Mouse (Mus musculus): ENCODE data around the gene Mical2.

The Mical2 gene

DNA sequence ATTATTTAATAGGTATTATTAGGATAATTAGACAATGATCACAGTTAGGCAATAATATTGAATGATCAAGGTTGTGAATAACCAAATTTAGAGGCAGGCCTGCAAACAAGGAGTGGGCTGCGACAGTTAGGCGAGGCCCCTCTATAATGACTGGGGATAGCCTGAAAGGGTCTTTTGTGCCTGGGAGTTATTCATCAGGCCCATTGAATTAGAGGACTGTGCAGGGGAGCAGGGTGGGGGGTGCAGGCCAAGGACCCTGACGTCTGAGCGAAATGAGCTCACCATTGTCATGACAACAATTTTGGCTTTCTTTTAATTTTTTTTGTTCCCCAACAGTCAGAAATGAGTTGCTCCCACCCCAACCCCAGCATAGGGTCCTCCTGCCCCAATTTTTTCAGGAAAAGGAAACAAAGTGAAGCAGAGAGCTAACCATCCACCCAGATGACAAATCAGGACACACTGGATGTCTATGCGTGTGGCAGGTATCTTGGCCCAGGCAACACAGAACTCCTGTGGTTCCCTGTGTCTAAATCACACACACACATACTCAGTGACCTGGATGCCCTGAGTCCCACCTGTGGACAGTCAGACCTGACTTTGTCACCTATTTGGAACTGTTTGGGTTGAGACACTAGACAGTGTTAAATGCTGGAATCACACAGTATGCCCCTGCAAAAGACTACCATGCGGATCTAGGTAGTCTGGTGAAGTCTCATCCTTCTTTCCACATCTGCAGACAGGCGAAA is 173.9 kb downstream of the Mical2 start:
- DNase-seq (ENCODE audit: low spot score in 2 of 2) = no peak

DNA sequence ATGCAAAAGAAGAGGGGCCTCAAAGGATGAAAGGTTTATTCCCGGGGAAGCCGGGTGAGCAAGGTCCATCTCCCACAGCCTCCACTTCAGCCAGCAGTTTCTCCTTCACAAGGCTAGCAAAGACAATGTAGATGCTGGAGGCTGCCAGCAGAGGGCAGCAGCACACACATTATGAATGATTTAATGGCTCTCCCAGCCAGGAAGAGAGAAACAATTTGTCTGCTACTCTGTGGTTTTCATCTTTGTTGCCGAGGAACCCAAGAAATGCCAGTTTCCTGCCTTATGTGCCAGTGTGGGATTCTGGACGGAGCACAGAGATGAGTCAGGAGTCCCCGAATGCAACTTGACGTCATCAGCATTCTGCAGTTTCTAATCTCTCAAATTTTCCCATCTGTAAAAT is 174.5 kb downstream of the Mical2 start:
- peak; percentile 46 to 51 for DNase-seq (ENCODE audit: low spot score in 2 of 2)

DNA sequence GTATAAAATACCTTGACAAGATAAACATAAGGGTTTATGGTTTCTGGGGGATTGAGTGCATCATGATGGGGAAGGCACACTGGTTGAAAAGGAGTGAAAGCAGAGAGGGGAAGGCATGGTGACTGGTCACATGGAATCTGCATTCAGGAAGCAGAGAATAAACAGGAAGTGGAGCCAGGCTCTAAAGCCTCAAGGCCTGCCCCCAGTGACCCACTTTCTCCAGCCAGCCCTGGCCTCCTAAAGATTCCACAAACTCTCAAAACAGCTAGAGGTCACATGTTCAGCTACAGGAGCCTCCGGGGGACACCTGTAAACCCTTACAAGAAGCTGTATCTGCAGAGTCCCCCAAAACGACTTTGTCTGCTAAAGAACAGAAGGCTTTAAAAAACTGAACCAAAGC is 179.4 kb downstream of the Mical2 start:
- DNase-seq (ENCODE audit: low spot score in 2 of 2) = no peak

DNA sequence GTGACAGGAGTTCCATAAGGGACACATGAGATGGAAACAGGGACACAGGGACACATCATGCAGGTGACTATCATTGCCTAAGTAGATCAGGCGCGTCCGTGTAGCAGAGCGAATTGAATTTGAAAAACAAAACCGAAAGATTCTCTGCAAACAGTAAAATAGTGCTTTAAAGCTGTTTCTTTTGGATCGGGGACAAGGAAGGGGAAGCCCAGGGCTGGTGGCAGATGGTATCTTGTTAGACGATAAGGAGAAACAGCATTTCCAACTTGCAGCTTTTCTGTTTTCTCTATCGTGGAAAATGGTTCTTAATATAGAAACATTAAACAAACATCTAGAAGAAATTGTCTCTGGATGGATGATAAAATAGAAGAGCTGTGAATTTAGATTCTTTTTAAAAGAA is 179.9 kb downstream of the Mical2 start:
- DNase-seq (ENCODE audit: low spot score in 2 of 2) = no peak

DNA sequence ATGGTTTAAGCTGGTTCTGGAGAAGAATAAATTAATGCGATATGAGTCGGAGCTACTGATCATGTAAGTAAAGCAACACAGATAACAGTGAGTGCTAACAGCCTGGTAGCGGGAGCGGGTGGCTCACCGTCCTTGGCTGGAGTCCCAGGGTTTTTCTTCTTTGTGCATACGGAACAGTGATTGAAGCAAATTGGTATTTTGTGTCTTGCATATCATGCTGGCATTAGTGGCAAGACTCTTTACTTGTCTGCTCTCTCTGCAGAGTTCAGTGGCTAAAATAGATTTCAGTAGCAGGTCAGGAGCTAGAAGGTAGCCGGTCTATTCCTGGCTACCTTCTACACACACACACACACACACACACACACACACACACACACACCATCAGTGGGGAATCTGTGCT is 181.9 kb downstream of the Mical2 start:
- DNase-seq (ENCODE audit: low spot score in 2 of 2) = no peak

DNA sequence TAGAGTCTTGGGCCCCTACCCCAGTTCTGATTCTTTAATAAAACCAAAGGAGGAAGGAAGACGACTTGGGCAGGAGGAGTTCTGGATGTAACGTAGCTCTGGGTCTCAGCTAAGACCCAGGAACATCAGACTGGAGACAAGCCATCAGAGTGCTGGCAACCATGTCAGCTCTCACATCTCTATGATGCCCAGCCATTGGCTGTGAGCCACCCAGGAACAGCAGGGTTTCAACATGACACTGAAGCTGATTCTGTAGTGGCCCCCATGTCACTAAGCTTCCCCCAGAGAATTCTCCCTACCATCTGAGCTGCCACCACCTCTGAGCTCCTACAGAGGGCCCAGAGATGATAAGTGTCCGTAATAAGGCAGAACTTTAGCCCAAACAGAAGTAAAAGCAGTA is 184.3 kb downstream of the Mical2 start:
- DNase-seq (ENCODE audit: low spot score in 2 of 2) = no peak

DNA sequence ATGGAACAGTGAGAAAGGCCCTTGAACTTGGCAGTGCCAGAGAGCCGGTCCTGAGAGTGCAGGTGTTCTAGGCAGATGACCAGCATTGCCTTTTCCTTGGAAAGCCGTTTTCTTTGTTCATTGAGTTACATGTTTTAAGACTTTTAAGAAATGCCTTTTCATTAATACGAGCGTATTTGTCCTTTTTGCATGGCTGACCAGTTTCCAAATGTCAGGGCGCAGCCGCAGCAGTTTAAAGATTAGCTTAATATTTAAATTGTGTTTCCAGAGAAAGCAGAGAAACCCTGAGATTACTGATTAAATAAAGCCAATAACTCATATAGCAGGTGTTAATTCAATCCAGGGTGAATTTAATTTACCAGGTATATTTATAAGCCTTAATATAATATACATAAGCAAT is 187.6 kb downstream of the Mical2 start:
- no peak for DNase-seq (ENCODE audit: low spot score in 2 of 2)

DNA sequence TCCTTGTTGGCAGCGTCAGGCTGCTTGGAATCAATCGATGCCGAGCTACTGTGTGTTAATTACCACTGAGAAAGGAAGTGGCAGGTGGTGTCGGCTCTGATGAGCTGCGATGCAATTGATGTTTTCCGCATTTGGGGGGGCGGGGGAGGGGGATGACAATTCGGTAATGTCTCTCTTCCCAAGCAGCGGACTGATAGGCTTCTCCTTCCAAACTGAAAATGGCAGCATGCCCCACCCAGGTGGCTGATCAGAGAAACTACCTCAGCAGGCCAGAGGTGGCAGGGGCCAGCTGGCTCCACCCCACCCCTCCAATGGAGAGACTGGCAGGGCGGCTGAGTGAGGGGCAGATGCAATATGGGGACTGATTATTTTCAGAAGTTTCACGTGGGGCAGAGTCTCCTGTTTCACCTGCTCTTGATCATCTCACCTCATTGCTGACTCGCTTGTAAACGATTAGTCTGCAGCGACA is 190.4 kb downstream of the Mical2 start:
- DNase-seq (ENCODE audit: low spot score in 2 of 2) = no peak

DNA sequence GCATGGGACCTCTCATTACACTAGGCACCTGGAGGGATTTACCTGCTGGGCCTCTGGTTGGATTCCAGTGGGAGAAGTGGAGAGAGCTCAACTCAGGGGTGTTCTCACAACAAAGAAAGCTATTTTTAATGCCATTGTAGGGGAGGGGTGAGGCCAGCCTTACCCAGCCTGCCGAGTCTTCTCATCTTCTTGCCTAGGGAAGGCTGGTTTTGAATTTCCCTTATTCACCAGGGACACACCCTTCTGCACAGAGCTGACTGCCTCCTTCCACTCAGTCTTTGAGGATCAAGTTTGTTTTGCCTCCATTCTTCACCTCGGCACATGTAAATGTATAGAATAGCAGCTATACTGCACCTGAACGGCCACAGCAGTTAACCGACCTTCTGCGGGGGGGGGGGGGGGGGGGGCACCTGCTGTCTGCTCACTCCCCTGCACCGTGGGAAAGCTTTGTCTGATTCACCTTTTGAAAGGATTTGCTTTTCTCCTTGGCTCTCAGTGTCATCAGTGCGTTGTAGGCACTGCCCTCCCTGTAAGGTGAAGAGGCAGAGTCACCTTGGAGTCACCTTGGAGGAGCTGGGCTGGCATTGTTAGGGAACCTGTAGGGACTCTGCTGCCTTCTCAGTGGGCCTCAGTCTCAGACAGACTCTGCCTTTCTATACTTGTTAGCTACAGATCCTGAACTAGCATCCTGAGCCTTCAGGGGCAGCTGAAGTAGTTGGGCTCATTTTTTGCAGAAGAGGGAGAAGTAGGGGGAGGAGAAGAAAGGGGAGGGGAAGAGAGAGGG is 191.3 kb downstream of the Mical2 start:
- DNase-seq (ENCODE audit: low spot score in 2 of 2) = no peak

DNA sequence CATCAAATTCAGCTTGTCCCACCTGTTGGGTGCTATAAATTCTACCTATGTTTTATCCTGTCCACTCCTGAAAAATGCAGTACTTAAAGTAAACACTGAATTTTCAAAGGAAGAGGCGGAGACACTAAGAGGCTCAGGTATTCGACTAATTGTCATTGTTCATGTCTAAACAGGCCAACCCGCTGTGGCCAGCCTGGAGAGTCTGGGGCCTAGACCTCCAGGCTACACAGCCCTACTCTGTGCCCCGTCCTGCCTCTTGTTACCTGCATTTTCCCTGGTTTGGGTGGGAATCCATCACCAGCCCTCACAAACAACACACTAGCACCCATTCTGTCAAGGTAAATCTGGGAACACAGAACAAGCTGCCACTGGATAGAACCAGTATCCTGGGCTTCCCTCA is 191.9 kb downstream of the Mical2 start:
- no peak for DNase-seq (ENCODE audit: low spot score in 2 of 2)

DNA sequence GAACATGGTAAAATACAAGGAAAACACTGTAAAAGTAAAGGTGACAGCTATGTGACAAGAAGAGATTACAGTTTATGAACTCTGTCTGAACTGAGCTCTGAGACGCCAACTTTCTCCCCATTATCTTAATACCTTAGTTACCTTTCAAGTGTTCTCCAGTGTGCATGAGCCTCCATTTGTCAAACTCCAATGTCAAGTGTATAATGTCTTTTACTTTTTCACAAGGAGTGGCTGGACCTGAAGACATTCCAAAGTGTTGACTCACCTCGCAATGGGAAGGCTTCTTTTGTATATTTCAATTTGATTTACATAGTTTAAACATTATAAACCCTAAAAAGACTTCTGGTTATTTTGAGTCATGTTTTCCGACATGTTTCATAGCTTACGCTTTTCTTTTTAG is 197.8 kb downstream of the Mical2 start:
- no peak for DNase-seq (ENCODE audit: low spot score in 2 of 2)

DNA sequence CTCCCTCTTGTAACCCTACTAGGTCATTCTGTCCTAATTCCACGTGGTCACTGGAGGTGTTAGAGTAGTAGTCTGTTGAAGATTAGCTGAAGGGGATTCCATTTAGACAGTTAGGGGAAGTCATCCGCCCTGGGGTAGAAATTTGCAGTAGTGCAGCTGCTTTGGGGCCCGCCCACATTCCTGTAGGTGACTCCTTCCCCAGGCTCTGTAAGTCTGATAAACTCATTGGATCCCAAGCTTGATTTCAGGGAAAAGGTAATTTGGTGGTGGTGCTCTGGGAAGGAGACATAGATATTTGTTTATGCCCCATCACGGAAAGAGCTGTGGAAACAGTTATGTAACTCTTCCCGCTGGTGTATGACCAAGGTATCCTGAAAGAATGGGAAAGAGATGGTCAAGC is 201.2 kb downstream of the Mical2 start:
- no peak for DNase-seq (ENCODE audit: low spot score in 2 of 2)

DNA sequence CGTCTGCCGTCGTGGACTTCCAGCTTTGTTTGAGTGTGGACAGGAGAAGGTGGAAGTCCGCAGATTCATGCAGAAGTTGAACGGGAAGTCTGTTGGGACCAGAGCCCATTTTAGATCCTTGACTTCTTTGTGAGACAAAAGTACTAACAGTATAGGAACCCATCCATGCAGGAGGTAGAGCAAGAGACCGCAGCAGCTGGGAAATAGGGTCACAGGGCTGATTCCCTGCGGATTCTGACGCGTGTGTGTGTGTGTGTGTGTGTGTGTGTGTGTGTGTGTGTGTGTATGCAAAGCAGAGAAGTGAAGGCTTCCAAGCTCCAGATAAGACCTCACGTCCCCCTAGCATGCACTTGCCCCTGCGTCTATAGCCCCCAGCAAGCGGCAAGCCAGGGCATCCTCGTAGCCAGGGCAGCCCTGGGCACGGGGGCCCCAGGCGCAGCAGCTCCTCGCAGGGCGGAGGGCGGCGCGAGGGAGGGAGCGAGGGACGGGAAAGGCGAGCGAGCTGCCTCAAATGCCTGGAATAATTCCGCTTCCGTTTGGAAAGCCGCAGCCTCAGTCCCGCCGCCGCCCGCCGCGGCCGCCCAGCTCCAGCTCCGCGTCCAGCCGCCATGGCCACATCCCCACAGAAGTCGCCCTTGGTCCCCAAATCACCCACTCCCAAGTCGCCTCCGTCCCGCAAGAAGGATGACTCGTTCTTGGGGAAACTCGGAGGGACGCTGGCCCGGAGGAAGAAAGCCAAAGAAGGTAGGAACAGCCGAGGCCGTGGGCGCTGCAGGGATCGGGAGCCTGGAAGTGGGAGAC is 201.9 kb downstream of the Mical2 start, which contains the start of gene Parva:
Parva (plus strand) TSS at position 149 of the 801 bp plus-strand sequence.
- peak; percentile 28 for DNase-seq (ENCODE audit: low spot score in 2 of 2)

DNA sequence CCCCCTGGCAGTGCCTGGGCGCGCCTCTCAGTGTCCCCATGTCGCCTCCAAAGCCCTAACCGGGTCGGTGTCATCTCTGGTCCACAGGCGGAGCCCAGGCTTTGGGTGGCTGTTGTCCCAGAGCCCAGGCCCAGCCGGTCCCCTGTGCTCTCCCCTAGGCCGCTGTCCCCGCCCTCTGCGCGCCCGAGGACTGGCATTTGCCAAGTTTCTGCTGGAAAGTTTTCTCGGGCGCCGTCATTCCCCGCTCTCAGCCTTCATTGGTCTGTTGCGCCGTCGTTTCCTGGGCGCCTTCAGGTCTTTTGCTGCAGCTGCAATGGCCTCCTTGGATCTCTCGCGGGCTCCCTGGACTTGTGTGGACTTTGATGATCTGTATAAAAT is 202.5 kb downstream of the Mical2 start:
- DNase-seq (ENCODE audit: low spot score in 2 of 2) = peak; percentile 39 to 41

DNA sequence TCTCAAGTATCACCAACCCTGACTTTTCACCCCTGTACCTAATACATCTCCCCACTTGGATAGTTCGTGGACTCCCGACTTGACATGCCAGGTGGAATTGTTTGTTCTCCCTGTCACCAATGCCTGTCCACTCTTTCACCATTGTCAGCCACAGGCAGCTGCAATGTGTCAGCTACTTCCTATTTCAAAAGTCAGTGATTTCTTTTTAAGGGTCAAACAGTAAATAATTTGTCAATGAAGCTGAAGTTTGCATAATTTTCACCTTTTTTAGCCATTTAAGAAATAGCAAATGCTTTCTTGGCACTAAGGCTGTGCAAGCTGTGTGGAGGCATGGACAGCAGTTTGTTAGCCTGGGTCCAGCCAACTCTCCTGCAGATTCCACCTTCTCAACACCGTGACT is 214.2 kb downstream of the Mical2 start:
- DNase-seq (ENCODE audit: low spot score in 2 of 2) = no peak

DNA sequence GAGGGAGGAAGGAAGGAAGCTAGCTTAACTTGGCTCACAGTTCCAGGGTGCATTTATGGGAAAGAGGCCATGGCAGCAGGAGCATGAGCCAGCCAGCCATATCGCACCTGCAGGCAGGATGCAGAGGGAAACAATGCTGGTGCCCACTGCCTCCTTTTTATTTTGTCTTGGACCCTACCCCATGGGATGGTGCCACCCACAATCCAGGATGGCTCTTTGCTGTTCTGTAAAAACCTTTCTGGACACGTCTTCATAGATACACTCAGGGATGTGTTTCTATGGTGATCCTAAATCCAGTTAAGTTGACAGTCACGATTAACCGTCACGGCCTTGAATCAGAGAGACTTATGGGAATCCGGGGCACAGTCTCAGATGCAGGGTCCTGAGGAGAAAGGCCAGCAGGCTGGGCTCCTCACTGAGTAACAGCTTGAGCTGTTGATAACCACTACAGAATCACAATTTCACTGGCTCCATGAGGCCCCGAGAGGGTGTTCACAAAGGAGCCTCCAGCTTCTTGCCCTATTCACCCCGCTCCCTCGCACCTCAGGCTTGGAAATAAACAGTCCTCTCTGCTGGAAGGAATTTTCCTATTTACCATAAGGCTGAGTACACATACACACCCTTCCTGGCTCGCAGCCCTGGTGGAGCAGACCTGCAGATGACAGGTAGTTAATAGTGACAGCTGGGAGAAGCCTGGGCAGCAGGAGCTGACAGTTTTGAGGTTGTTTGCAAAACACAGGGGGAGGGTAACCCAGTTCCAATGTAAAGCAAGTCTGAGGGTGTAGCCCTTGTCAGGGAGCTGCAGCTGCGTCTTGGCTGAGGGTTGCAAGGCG is 218.7 kb downstream of the Mical2 start:
- DNase-seq (ENCODE audit: low spot score in 2 of 2) = no peak

DNA sequence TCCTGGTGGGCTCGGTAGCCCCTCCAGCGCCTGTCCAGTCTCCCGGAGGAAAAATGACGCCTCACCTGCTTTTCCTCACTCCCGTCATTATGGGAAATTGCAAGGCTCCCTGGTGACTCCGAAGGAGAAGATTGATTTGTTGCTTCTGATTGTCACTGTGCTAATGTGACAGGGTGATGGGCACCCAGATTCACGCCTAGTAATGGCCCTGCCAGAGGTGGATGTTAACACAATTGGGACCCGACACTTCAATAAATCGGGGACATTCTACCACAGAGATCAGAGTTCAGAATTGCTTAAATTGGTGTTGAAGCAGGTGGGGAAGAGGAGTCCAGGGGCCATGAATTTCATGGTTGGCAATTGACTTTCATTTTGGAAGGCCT is 219.3 kb downstream of the Mical2 start:
- DNase-seq (ENCODE audit: low spot score in 2 of 2) = no peak

DNA sequence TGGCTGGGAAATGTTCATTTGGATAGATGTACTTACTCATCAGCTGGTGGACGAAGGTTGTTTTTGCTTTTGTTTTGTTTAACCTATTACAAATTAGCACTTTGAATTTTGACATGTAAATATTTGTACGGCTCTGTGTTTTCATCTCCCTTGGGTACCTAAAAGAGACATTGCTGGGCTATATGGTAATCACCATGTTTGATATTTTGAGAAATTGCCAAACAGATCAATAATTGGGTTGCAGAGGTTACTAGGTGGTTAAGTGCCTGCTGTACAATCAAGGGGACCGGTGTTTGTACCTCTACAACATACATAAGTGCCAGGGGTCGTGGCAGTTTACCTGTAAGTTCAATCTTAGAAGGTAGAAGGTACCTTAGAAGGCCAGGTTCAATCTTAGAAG is 220.8 kb downstream of the Mical2 start:
- DNase-seq (ENCODE audit: low spot score in 2 of 2) = no peak

DNA sequence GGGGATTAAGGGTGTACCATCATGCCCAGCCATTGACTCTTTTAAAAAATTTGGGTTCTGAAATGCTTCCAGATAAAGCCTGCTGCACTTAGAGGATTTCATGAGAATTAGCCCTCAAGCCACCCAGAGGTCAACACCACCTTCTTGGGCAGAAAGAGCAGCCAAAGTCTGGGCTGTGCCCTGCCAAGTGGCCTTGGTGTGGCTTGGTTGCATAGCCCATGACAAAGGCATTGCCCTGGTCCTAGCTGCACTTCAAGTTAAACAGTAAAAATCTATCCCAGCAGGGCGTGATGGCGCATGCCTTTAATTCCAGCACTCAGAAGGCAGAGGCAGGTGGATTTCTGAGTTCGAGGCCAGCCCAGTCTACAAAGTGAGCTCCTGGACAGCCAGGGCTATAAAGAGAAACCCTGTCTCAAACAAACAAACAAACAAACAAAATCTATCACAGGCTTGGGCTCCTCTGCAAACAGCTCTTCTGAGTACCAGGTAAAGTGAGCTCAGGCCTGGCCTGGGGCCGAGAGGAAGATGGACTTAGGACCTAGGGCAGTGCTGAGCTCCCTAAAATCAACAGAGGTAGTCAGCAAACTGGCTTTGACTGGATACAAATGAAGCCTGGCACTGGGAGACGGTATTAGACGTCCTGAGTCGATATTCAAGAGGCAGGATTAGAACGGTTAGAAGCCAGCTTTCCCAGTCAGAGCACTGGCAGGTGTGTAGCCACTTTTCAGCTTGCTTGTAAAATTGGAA is 224.5 kb downstream of the Mical2 start:
- DNase-seq (ENCODE audit: low spot score in 2 of 2) = no peak

DNA sequence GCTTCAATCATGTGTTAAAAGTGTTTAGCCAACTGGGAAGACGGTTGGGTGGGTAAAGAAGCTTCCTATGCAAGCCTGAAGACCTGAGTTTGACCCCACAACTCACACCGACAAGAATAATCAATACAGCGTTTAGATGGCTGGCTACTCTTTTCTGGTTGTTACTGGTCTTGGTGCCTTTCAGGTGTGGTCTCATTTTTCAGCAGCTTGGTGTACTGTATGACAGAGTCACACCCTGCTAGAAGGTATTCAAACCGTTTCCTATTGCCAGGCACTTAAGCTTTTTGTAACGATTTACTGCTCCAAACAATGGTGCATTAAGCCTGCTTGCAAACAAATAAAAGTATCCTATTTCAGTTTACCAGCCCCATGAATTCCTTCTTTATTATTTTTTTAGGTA is 226.8 kb downstream of the Mical2 start:
- DNase-seq (ENCODE audit: low spot score in 2 of 2) = no peak

DNA sequence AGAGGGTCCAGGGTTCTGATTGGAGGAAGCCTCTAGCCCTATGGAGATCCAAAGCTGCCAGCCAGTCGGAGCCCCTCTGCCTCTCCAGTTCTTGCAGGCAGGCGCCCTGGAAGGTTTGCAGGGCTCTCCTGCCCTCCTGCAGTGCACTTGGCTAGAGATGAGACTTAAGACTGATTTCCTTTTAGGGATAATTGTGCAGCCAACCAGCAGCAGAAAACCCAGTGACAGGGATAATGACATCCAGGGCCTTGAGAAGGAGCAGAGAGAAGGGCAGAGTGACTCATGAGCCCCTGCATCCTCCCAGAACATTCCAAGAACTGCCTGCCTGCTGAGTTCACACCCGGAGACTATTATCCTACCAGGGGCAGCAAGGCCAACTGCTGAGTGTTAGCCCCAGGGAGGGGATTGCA is 228.2 kb downstream of the Mical2 start:
- DNase-seq (ENCODE audit: low spot score in 2 of 2) = no peak

Measured in frontal cortex, postnatal 25 days (tissue).